Mouse (Mus musculus) embryonic facial prominence, embryonic 11.5 days (tissue): ENCODE measurements around the gene Ttc3. TPM values are rescaled to one million over a fixed set of nuclear protein-coding genes. Genes with fewer than 3 reads are reported as not detected.

Source experiments
- ATAC-seq: fragments of 200-750 bp; cut with Nextera tagmentation; replicated peaks from 2 replicates; pipeline ENCODE4 v1.8.0; 2017; ENCODE audit warnings: low read depth; ENCODE audit not compliant: insufficient number of reproducible peaks, low FRiP score, low TSS enrichment
- DNase-seq: peaks from one replicate; pipeline ENCODE4 v3.0.0-alpha.2; 2015; ENCODE audit warnings: low spot score
- H3K27ac ChIP-seq: fragments of 300-500 bp; sonication (generic); replicated peaks from 2 replicates; pipeline ENCODE4 v1.5.1; 2014; ENCODE audit warnings: mild to moderate bottlenecking, low read depth, low read length, control low read depth
- H3K27me3 ChIP-seq: fragments of 300-500 bp; sonication (generic); 2 replicates; pipeline ENCODE4 v1.6.1; 2014; ENCODE audit warnings: mild to moderate bottlenecking, low read length, moderate library complexity, mixed read lengths; ENCODE audit not compliant: control insufficient read depth, insufficient read depth
- H3K36me3 ChIP-seq: fragments of 300-500 bp; sonication (generic); replicated peaks from 2 replicates; pipeline ENCODE4 v1.6.1; 2014; ENCODE audit warnings: low read depth, mild to moderate bottlenecking, low read length, moderate library complexity, mixed read lengths; ENCODE audit not compliant: control insufficient read depth, insufficient read depth
- H3K4me1 ChIP-seq: fragments of 300-500 bp; sonication (generic); 2 replicates; pipeline ENCODE4 v1.6.1; 2014; ENCODE audit warnings: low read length, mixed read lengths; ENCODE audit not compliant: control insufficient read depth, insufficient read depth
- H3K4me2 ChIP-seq: fragments of 300-500 bp; sonication (generic); 2 replicates; pipeline ENCODE4 v1.6.1; 2014; ENCODE audit warnings: low read depth, mild to moderate bottlenecking, control low read depth, low read length, moderate library complexity
- H3K4me3 ChIP-seq: fragments of 300-500 bp; sonication (generic); 2 replicates; pipeline ENCODE4 v1.5.1; 2014; ENCODE audit warnings: low read depth, low read length, control low read depth
- H3K9ac ChIP-seq: fragments of 300-500 bp; sonication (generic); replicated peaks from 2 replicates; pipeline ENCODE4 v1.6.1; 2014; ENCODE audit warnings: mild to moderate bottlenecking, control low read depth, low read length
- H3K9me3 ChIP-seq: fragments of 300-500 bp; sonication (generic); replicated peaks from 2 replicates; pipeline ENCODE4 v1.6.1; 2016; ENCODE audit warnings: mild to moderate bottlenecking, low read length, inconsistent platforms, mixed read lengths; ENCODE audit not compliant: control insufficient read depth
- WGBS: fragments of 180-500 bp; shearing (Covaris S2); extraction: QIAGEN DNeasy Blood & Tissue Kit; methylation state at CpG from one replicate; pipeline ENCODE4 v1.1.7; 2014; 5-methylcytosine and 5-hydroxymethylcytosine counted together
- polyA plus RNA-seq: library from polyadenylated mRNA; unstranded; fragments of >200 nt; fragmentation: Nextera tagmentation; extraction: Ambion mirVana; gene quantifications from 2 replicates; pipeline ENCODE4 v1.2.1, GENCODE M21; 2014

Gene Ttc3
- polyA plus RNA-seq, 1 experiment from 2014 or later = 435 TPM

DNA sequence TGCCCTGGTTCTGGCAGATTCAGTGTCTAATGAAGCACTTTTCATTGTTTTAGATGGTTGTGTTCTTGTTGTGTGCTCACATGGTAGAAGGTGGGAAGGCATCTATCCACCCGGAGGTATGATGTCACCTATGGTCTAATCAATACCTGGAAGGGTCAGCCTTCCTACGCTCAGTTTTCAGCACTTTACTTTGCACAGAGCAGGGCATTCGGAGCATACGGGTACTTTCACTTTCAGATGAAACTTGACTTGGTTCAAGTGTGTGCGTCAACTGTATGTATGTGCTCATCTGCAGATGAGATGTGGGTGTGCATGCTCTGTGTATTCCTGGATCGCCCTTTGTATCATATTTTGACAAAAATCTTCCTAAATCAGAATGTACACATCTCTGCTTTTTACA lies 43.7 kb downstream of the Ttc3 start:
- Histone ChIP-seq H3K4me2 (no peak overlapping the region), H3K27me3 (no peaks in the 10 kb centered on the region), H3K9ac (no peak overlapping the region), H3K4me3 (no peak overlapping the region), H3K4me1 (no peaks in the 10 kb centered on the region), H3K27ac (no peak overlapping the region), H3K9me3 (no peaks in the 10 kb centered on the region), H3K36me3 (peaks cover 9% of the 10 kb centered on the region; the same call in 1 of the 2 replicates)
- 91% methylated on average over 6 of the region's 6 CpGs for WGBS
- ATAC-seq = no peak
- no peak for DNase-seq

DNA sequence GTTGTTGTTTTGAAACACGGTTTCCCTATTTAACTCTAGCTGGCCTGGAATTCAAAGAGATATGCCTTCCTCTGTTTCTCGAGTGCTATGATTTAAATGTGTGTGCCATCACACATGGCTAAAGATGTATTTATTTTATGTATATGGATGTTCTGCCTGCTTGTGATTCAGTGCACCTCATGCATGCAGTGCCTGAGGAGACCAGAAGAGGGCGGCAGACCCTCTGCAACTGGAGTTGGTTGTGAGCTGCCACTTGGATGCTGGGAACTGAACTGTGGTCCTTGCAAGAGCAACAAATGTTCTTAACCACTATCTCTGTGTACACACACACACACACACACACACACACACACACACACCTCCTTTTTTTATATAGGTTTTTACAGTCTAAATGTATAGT lies 50.1 kb downstream of the Ttc3 start:
- Histone ChIP-seq H3K4me2 (no peak overlapping the region), H3K9ac (no peak overlapping the region), H3K36me3 (peaks cover 27% of the 10 kb centered on the region), H3K9me3 (no peaks in the 10 kb centered on the region), H3K4me3 (no peak overlapping the region), H3K27me3 (no peaks in the 10 kb centered on the region), H3K27ac (no peak overlapping the region), H3K4me1 (no peaks in the 10 kb centered on the region)
- DNase-seq (no peak), ATAC-seq (no peak)
- 92% methylated on average over 3 of the region's 3 CpGs for WGBS

DNA sequence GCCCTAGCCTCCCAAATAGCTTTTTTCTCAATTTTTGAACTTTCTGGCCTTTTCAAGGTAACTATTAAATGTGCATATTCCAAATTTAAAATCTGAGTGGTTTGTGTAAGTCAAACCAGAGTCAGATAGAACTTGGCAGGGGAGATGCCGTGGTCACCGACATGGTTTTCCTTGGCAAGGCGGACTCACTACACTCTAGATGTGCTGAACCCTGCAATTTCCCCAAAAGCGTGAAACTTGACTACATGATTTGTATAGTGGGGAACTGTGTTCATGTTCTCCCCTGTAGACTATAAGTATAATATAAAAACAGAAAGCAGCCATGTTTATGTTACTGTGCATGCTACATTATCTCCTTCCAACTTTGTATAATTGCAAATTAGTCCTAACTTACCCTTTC lies 58.5 kb downstream of the Ttc3 start:
- Histone ChIP-seq H3K27me3 (no peaks in the 10 kb centered on the region), H3K27ac (no peak overlapping the region), H3K36me3 (peaks cover 8% of the 10 kb centered on the region), H3K9ac (no peak overlapping the region), H3K4me2 (no peak overlapping the region), H3K4me1 (no peaks in the 10 kb centered on the region), H3K9me3 (no peaks in the 10 kb centered on the region), H3K4me3 (no peak overlapping the region)
- DNase-seq (no peak), ATAC-seq (no peak)
- 96% methylated on average over 4 of the region's 4 CpGs for WGBS

DNA sequence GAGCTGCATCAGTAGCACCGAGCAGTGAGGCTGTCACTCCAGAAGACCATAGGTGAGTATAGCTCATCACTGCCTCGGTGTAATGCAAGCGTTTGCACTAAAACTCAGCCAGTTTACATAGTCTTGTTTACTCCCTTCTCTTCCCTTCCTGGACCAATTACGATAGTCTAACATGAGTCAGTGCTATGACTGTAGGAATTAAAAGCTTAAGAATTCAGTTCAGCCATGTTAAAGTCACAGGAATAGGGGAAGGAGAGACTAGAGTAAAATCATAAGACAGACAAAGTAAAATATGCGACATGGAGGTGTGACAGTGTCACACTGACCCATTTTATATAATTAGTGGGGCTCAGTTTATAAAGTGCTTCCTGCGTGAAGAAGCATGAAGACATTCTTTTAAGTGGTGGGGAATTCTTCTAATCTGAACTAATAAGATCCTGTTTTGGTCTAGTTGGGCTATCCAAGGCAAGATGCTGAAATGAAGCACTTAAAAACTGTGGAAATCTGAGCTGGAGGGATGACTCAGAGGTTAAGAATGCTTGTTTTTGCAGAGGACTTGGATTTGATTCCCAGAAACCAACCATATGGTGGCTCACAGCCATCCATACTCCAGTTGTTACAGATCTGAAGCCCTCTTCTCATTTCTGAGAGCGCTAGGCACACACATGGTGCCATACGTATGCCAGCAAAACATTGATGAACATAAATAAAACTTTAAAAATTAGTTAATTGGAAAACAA lies 65.2 kb downstream of the Ttc3 start:
- no peak for DNase-seq
- H3K27me3 ChIP-seq = no peaks in the 10 kb centered on the region
- no peak overlapping the region for H3K4me3 ChIP-seq
- 89% methylated on average over 8 of the region's 8 CpGs for WGBS
- peaks cover 19% of the 10 kb centered on the region for H3K36me3 ChIP-seq
- H3K9me3 ChIP-seq = no peaks in the 10 kb centered on the region
- no peak for ATAC-seq
- no peak overlapping the region for H3K4me2 ChIP-seq
- no peaks in the 10 kb centered on the region for H3K4me1 ChIP-seq
- no peak overlapping the region for H3K9ac ChIP-seq
- H3K27ac ChIP-seq = no peak overlapping the region

DNA sequence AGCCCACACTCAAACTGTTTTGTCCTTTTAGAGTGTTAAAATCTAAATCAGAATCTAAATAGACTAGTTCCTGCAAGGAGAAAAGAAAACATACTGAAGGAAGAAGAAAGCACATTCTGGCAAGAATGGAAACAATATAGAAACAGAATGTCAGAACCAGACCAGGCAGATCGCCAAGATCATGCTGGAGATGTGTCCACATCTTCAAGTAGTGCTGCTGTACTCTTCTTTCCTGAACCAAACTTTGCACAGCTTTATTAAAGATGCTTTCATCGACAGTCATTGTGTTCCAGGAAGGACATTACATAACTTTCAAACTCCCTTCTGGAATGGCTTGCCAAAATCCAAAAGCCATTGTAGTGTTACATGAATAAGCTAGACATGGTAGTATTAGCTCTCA lies 66.4 kb downstream of the Ttc3 start:
- H3K4me1 ChIP-seq = no peaks in the 10 kb centered on the region
- H3K4me3 ChIP-seq = no peak overlapping the region
- H3K4me2 ChIP-seq = no peak overlapping the region
- no peak overlapping the region for H3K9ac ChIP-seq
- H3K36me3 ChIP-seq = peaks cover 19% of the 10 kb centered on the region
- ATAC-seq = no peak
- no peaks in the 10 kb centered on the region for H3K27me3 ChIP-seq
- WGBS = 92% methylated on average over 2 of the region's 2 CpGs
- H3K27ac ChIP-seq = no peak overlapping the region
- no peaks in the 10 kb centered on the region for H3K9me3 ChIP-seq
- DNase-seq = no peak

DNA sequence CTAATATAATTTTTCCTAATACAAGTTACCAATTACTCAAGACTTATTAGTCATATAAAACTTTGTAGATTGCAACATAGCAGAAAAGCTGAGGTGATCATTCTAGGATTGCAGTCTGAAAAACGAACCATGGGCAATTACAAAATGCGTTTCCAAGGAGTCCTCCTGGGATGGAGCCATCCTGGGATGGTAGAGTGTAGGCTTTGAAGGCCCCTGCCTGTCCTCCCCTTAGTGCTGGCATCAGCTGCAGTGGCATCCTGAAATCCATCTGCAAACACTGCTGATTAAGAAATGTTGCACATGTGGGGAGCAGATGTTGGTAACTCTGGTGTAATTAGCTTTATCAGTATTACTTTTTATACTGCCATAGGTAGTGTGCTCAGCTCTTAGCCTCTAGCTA lies 70.9 kb downstream of the Ttc3 start:
- no peaks in the 10 kb centered on the region for H3K4me1 ChIP-seq
- no peak overlapping the region for H3K9ac ChIP-seq
- WGBS = 64% methylated on average over 2 of the region's 2 CpGs
- no peak overlapping the region for H3K4me3 ChIP-seq
- ATAC-seq (no peak), DNase-seq (no peak)
- H3K4me2 ChIP-seq = no peak overlapping the region
- H3K9me3 ChIP-seq = no peaks in the 10 kb centered on the region
- no peak overlapping the region for H3K27ac ChIP-seq
- peaks cover 12% of the 10 kb centered on the region for H3K36me3 ChIP-seq
- H3K27me3 ChIP-seq = no peaks in the 10 kb centered on the region

DNA sequence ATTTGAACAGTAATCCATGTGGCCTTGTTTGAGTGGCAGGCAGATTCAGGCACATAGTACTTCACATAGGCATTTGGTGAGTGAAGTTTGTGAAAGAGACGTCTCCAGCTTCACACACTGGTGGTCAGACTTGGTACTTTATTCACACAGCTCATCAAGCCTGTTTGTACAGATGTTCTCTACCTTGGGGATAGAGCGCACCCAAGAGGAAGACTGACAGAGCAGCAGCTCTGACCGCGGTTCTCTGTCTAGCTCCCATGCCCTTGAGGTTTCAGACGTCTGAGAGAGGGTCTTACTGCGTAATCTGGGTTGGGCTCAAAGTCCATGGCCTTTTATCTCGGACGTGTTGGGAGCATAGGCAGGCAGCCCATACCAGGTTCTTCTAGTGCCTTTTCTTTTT lies 78.7 kb downstream of the Ttc3 start:
- H3K9ac ChIP-seq = no peak overlapping the region
- H3K27ac ChIP-seq = no peak overlapping the region
- H3K4me3 ChIP-seq = no peak overlapping the region
- H3K27me3 ChIP-seq = no peaks in the 10 kb centered on the region
- H3K4me1 ChIP-seq = no peaks in the 10 kb centered on the region
- ATAC-seq (no peak), DNase-seq (no peak)
- H3K36me3 ChIP-seq = peaks cover 16% of the 10 kb centered on the region
- 85% methylated on average over 8 of the region's 8 CpGs for WGBS
- no peak overlapping the region for H3K4me2 ChIP-seq
- H3K9me3 ChIP-seq = no peaks in the 10 kb centered on the region

DNA sequence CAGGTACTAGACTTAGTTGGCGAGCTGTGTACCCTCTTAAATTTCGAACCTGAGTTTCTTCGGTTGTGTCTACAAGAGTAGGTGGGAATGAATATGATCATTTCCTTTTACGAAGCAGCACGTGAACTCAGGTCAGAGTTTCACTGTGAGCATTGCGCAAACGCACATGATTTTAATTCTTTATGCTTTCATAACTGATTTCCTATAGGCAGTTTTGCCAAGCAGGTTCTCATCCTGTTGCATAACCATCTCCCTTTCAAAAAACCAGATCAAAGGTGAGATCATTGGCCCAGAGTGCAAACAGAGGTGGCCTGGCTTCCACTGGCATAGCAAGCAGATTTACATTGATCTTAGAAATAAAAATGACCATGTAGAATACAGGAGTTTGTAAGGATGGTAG lies 79.2 kb downstream of the Ttc3 start:
- no peak for ATAC-seq
- Histone ChIP-seq H3K9me3 (no peaks in the 10 kb centered on the region), H3K4me1 (no peaks in the 10 kb centered on the region), H3K36me3 (peaks cover 18% of the 10 kb centered on the region), H3K4me2 (no peak overlapping the region), H3K27me3 (no peaks in the 10 kb centered on the region), H3K4me3 (no peak overlapping the region), H3K27ac (no peak overlapping the region), H3K9ac (no peak overlapping the region)
- WGBS = 98% methylated on average over 7 of the region's 7 CpGs
- no peak for DNase-seq
